Mouse (Mus musculus): Measurements from ENCODE around the gene Myom3. TPM values are rescaled to one million over a fixed set of nuclear protein-coding genes. Genes with fewer than 3 reads are reported as not detected.

Gene Myom3
- total and polyA plus RNA-seq, 2 experiments from 2014 or later, result 1.1 to 2.6 TPM

- no peak overlapping the region for H3K4me3 ChIP-seq (ENCODE audit: low read depth, low read length)
- TF ChIP-seq CTCF (IDR thresholded peaks at IDR 0.05; ENCODE audit: low read depth), result no peak
- no peak overlapping the region for H3K4me2 ChIP-seq (ENCODE audit: low read depth)
- H3K27ac ChIP-seq (ENCODE audit: low read depth, low read length), result no peak overlapping the region
- DNase-seq (no peak), ATAC-seq (no peak)
- H3K27me3 ChIP-seq (ENCODE audit: insufficient read depth, low read length), result no peaks in the 10 kb centered on the region
- no peaks in the 10 kb centered on the region for H3K36me3 ChIP-seq (ENCODE audit: insufficient read depth)
- no peak overlapping the region for H3K9ac ChIP-seq
- 42% methylated on average over 6 of the region's 6 CpGs for WGBS
- no peaks in the 10 kb centered on the region for H3K9me3 ChIP-seq (ENCODE audit: low read length)
- H3K4me1 ChIP-seq (ENCODE audit: insufficient read depth), result no peaks in the 10 kb centered on the region
Measured at GRCm38 (mm10) chr4:135758825-135759224, 690 bp upstream of the Myom3 start.

- ATAC-seq (no peak), DNase-seq (no peak)
- H3K27me3 ChIP-seq (ENCODE audit: insufficient read depth, low read length), result no peaks in the 10 kb centered on the region
- WGBS, result 64% methylated on average over 8 of the region's 8 CpGs
- no peak overlapping the region for H3K4me2 ChIP-seq (ENCODE audit: low read depth)
- no peak overlapping the region for H3K27ac ChIP-seq (ENCODE audit: low read depth, low read length)
- H3K9ac ChIP-seq, result no peak overlapping the region
- TF ChIP-seq CTCF (IDR thresholded peaks at IDR 0.05; ENCODE audit: low read depth), result no peak
- no peaks in the 10 kb centered on the region for H3K4me1 ChIP-seq (ENCODE audit: insufficient read depth)
- H3K9me3 ChIP-seq (ENCODE audit: low read length), result no peaks in the 10 kb centered on the region
- H3K4me3 ChIP-seq (ENCODE audit: low read depth, low read length), result no peak overlapping the region
- no peaks in the 10 kb centered on the region for H3K36me3 ChIP-seq (ENCODE audit: insufficient read depth)
Measured at GRCm38 (mm10) chr4:135761048-135761447, 1.5 kb downstream of the Myom3 start.

GRCm38 (mm10) chr4:135761569-135761968 lies 2.1 kb downstream of the Myom3 start:
- DNase-seq (no peak), ATAC-seq (no peak)
- no peaks in the 10 kb centered on the region for H3K9me3 ChIP-seq (ENCODE audit: low read length)
- H3K4me2 ChIP-seq (ENCODE audit: low read depth), result no peak overlapping the region
- TF ChIP-seq CTCF (IDR thresholded peaks at IDR 0.05; ENCODE audit: low read depth), result no peak
- H3K27me3 ChIP-seq (ENCODE audit: insufficient read depth, low read length), result no peaks in the 10 kb centered on the region
- H3K4me1 ChIP-seq (ENCODE audit: insufficient read depth), result no peaks in the 10 kb centered on the region
- no peak overlapping the region for H3K27ac ChIP-seq (ENCODE audit: low read depth, low read length)
- H3K36me3 ChIP-seq (ENCODE audit: insufficient read depth), result no peaks in the 10 kb centered on the region
- no peak overlapping the region for H3K9ac ChIP-seq
- WGBS, result 88% methylated on average over 7 of the region's 7 CpGs
- H3K4me3 ChIP-seq (ENCODE audit: low read depth, low read length), result no peak overlapping the region

DNA sequence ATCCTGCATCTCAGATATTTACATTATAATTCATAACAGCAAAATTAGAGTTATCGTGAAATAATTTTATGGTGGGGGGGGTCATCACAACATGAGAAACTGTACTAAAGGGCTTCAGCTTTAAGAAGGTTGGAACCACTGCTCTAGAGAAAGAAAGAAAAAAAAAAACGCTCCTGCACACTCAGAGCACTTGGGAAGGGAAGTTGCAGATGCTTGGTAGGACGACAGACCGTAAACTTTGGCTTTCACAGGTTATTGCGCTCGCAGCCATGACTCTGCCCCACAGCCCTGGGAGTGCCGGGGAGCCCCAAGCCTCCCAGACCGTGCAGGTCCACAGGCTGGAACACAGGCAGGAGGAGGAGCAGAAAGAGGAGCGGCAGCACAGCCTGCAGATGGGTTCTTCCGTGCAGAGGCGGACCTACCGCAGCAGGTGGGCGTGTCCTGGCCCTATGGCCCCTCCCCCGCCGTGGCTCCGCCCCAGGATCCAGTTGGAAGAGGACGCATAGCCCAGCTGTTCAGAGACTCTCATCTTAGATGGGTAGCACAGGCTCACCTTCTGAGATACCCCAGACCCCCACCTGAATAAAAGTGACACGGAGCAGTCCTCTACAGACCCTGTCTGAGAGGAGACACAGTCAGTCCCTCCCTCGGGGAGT lies 2.9 kb downstream of the Myom3 start:
- H3K27ac ChIP-seq (ENCODE audit: low read depth, low read length), result no peak overlapping the region
- DNase-seq (peak; percentile 39), ATAC-seq (no peak)
- H3K4me1 ChIP-seq (ENCODE audit: insufficient read depth), result no peaks in the 10 kb centered on the region
- H3K4me3 ChIP-seq (ENCODE audit: low read depth, low read length), result 0 out of 2 replicates have a peak overlapping the region, but pooled peaks have one; percentile 9
- 11% methylated on average over 19 of the region's 19 CpGs for WGBS
- no peak overlapping the region for H3K9ac ChIP-seq
- TF ChIP-seq CTCF (IDR thresholded peaks at IDR 0.05; ENCODE audit: low read depth), result no peak
- H3K27me3 ChIP-seq (ENCODE audit: insufficient read depth, low read length), result no peaks in the 10 kb centered on the region
- H3K4me2 ChIP-seq (ENCODE audit: low read depth), result peak overlapping the region; percentile 42
- H3K36me3 ChIP-seq (ENCODE audit: insufficient read depth), result no peaks in the 10 kb centered on the region
- no peaks in the 10 kb centered on the region for H3K9me3 ChIP-seq (ENCODE audit: low read length)

DNA sequence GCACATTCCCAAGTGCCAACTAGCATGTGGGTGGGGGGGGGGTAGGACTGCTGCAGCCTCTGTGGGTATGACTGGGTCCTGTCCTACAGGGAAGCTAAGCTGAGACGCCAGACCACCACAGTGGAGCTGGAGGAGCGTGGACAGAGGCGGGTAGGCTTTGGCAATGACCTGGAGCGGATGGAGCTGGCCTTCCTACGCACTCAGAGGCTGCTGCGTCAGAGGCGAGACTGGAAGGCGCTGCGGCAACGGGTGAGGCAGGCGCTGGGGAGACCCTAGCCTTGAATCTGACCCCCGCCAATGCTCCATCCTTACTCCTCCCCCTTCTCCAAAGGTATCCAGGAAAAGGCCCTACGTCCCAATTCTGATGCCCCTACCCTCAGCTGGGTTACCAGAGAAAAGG lies 5.2 kb downstream of the Myom3 start:
- no peak for DNase-seq
- no peaks in the 10 kb centered on the region for H3K4me1 ChIP-seq (ENCODE audit: insufficient read depth)
- whole genome bisulfite sequencing, result 81% methylated on average over 13 of the region's 13 CpGs
- no peak overlapping the region for H3K4me2 ChIP-seq (ENCODE audit: low read depth)
- H3K36me3 ChIP-seq (ENCODE audit: insufficient read depth), result no peaks in the 10 kb centered on the region
- H3K4me3 ChIP-seq (ENCODE audit: low read depth, low read length), result no peak overlapping the region
- ATAC-seq, result no peak
- no peak for TF ChIP-seq CTCF (IDR thresholded peaks at IDR 0.05; ENCODE audit: low read depth)
- H3K9ac ChIP-seq, result no peak overlapping the region
- H3K27me3 ChIP-seq (ENCODE audit: insufficient read depth, low read length), result no peaks in the 10 kb centered on the region
- no peak overlapping the region for H3K27ac ChIP-seq (ENCODE audit: low read depth, low read length)
- no peaks in the 10 kb centered on the region for H3K9me3 ChIP-seq (ENCODE audit: low read length)

DNA sequence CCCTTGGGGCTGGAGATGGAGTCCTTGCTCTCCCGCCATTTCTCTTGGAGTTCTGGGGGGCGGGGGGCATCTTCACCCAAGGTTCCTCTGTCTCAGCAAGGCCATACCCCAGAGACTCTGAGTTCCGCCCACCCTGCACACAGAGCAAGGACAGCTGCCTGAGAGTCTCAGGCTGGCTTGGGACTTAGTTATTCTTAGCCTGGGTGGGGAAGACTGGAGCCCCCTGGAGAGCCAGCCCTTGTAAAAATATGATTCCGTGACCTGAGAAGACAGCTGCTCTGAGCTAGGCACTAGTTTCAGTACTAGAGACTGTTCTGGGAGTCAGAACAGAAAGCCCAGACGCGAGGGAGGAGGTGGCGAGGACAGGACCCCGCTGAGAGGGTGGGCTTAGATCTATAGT lies 6.2 kb downstream of the Myom3 start:
- H3K4me2 ChIP-seq (ENCODE audit: low read depth), result no peak overlapping the region
- no peaks in the 10 kb centered on the region for H3K9me3 ChIP-seq (ENCODE audit: low read length)
- DNase-seq (no peak), ATAC-seq (no peak)
- no peaks in the 10 kb centered on the region for H3K36me3 ChIP-seq (ENCODE audit: insufficient read depth)
- WGBS, result 80% methylated on average over 8 of the region's 8 CpGs
- H3K9ac ChIP-seq, result no peak overlapping the region
- H3K4me1 ChIP-seq (ENCODE audit: insufficient read depth), result no peaks in the 10 kb centered on the region
- H3K27ac ChIP-seq (ENCODE audit: low read depth, low read length), result no peak overlapping the region
- H3K27me3 ChIP-seq (ENCODE audit: insufficient read depth, low read length), result no peaks in the 10 kb centered on the region
- no peak for TF ChIP-seq CTCF (IDR thresholded peaks at IDR 0.05; ENCODE audit: low read depth)
- H3K4me3 ChIP-seq (ENCODE audit: low read depth, low read length), result no peak overlapping the region

GRCm38 (mm10) chr4:135766976-135767375 lies 7.5 kb downstream of the Myom3 start:
- H3K4me2 ChIP-seq (ENCODE audit: low read depth), result no peak overlapping the region
- DNase-seq (no peak), ATAC-seq (no peak)
- H3K9me3 ChIP-seq (ENCODE audit: low read length), result no peaks in the 10 kb centered on the region
- H3K36me3 ChIP-seq (ENCODE audit: insufficient read depth), result no peaks in the 10 kb centered on the region
- TF ChIP-seq CTCF (IDR thresholded peaks at IDR 0.05; ENCODE audit: low read depth), result no peak
- no peaks in the 10 kb centered on the region for H3K4me1 ChIP-seq (ENCODE audit: insufficient read depth)
- no peaks in the 10 kb centered on the region for H3K27me3 ChIP-seq (ENCODE audit: insufficient read depth, low read length)
- 67% methylated on average over 3 of the region's 3 CpGs for WGBS
- no peak overlapping the region for H3K27ac ChIP-seq (ENCODE audit: low read depth, low read length)
- no peak overlapping the region for H3K9ac ChIP-seq
- H3K4me3 ChIP-seq (ENCODE audit: low read depth, low read length), result no peak overlapping the region

Measured in forebrain, postnatal 0 days (tissue).